Mouse (Mus musculus): ENCODE measurements around the gene Ddx58.
A peak's percentile ranks its signal among the peaks of the same experiment; 100 is the strongest.

Ddx58 gene

GRCm38 (mm10) chr4:40239409-40240271, at the start of gene Ddx58:
Gene Ddx58, minus strand, starts transcription at chr4:40239828.
- peak in 1 of 2 experiments; percentile 67 for DNase-seq (ENCODE audit: low spot score in 2 of 2)

- no peak for DNase-seq (ENCODE audit: low spot score in 2 of 2)
Observed at GRCm38 (mm10) chr4:40289046-40289445, 49.4 kb upstream of the Ddx58 start.

DNA sequence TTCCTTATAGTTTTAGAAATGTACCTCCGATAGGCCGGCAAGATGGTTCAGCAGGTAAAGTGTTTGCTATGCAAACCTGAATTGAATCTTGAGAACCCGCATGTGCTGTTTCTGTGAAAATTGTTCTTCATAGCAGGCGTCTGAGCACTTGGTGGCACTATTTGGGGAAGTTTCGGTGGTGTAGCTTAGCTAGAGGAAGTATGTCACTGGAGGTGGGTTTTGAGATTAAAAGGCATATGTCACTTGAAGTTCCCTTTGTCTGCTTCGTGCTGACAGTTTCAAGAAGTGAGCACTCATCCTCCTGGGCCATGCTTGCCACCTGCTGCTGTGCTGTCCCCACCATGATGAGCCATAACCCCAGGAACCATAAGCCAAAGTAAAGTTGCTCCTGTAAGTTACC, 47.8 kb upstream of the Ddx58 start:
- DNase-seq (ENCODE audit: low spot score in 2 of 2) = no peak

DNA sequence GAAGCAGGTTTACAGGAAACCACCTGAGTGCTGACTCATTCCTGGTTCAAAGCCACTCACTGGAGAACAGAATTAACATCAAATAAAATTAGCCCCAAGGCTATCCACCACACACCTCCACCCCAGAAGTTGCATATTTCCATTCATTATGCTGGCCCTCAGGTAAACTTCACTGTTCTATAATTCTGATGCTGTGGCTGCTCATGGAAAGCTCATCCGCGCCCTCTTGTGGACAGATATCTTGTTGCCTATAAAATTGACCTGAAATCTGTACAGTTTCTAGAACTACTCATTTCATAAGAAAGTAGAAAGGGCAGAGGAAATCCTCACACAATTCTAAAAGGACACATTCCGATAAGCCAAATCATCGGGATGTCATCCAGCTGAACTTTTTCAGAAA, 46.0 kb upstream of the Ddx58 start:
- peak; percentile 63 to 85 for DNase-seq (ENCODE audit: low spot score in 2 of 2)

- peak; percentile 95 to 99 for DNase-seq (ENCODE audit: low spot score in 2 of 2)
Observed at GRCm38 (mm10) chr4:40279276-40279900, 39.8 kb upstream of the Ddx58 start, which contains the start of gene Ndufb6. Gene Ndufb6, minus strand, starts transcription at chr4:40279421.

DNA sequence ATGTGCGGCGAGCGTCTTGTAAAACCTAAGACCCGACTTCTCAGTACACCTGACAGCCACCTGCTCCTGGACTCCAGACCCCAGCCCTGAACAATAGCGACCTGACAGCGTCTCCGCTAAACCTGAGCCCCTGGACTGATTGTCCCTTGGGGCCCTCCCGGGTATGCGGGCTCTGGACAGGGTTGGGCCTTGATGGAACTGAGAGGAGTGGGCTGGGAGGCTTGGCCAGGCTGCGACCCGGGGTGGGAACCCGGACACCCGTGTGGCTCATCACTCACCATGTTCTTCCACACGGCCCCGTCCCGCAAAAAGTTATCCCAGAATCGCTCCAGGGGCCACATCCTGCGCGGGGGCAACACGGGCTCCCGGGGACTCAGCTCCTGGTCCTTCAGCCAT, 39.2 kb upstream of the Ddx58 start:
- no peak for DNase-seq (ENCODE audit: low spot score in 2 of 2)

DNA sequence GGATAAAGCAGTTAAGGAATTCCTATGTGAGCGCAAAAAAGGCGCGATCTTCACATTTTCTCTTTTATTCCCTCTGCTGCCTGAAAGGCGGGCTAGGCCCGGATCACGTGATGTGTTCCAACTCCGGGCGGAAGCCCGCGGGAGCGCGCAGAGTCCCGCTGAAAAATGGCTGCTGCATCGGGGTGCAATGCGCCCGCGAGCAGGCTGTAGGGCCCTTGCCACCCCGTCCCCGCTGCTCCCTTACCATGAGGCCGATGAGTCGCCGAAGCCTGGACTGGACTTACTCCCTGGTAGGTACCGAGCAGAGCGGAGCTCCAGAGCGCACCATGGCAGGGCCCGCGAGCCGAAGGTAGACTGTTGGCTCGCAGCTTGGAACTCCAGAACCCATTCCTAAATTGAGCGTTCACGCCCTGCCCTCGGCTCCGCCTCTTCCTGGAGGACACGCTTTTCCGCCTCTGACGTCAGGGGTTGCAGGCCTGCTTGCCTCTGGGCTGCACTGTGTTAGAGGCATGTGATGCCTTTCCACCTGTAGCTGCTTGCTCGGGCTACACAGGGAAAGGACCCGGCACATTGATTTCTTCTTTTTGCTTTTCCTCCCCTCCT, 29.9 kb upstream of the Ddx58 start, which contains the start of the genes Smim27 and Topors:
Gene Smim27, plus strand, starts transcription at position 150 of the 603 bp plus-strand sequence.
Gene Topors, minus strand, starts transcription at position 421 of the 603 bp plus-strand sequence.
- DNase-seq (ENCODE audit: low spot score in 2 of 2) = peak; percentile 87 to 92

- DNase-seq (ENCODE audit: low spot score in 2 of 2) = peak in 1 of 2 experiments; percentile 76
Observed at GRCm38 (mm10) chr4:40268835-40269234, 29.2 kb upstream of the Ddx58 start.

DNA sequence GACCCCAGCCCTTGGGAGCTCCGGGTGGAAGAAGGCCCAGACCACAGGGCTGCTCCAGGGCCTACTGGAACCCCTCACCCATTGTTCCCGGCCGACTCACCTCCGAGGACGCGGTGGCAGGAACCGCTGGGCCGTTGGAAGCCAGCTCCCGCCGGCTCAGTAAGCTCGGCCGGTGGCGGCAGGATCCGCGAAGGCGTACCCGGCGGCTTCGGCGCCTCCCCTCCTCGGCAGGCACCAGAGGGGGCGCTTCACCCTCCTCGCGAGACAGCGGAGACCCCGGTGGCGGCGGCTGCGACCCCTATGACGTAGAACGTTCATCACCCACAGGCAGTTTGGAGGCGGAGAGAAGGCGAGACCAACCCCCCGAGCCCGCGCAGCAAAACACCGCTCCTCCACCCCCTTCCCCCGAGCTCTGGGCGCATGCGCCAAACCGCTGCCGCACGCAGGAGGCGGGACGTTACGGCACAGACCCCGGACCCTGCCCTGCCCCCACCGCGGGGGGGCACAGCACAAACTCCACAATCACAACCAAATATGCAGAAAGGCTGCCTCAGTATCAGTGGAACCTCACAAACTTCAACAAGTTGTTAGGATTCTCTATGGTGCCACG, 28.7 kb upstream of the Ddx58 start:
- DNase-seq (ENCODE audit: low spot score in 2 of 2) = peak; percentile 87 to 95

DNA sequence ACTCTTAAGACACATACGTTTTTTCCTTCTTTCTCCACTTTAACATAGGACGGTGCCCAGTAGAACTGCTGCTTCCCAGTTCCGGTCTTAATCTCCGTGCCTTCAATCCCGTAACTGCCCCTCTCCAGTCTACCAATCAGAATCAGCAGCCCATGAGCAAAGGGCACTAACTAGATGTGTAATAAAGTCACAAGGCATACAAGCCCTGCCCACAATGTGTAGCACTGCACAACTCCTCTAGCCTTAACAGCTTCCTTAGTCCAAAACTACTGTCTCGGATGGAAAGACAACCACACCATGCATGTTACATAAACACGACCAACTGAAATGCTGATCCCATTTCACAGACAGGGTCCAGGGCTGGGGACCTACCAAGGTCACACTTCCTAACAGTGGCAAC, 28.1 kb upstream of the Ddx58 start:
- DNase-seq (ENCODE audit: low spot score in 2 of 2) = no peak

DNA sequence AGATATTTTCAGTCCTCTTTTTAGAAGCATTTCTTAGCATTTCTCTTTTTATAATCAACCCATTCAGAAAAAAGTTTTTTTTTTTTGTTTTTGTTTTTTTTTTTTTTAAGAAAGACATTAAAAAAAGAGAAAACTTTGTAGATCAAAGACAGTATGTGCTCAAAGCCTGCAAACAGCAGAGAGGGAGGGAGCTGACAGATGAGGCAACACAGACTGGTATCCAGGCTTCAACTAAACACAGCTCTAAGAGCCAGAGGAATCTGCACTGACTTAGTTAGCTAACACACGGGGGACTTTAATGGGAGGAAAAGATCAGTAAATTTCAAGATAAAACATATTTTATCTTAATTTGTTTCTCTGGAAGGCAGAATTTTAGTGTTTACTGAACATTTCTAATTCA, 24.7 kb upstream of the Ddx58 start:
- DNase-seq (ENCODE audit: low spot score in 2 of 2) = no peak

DNA sequence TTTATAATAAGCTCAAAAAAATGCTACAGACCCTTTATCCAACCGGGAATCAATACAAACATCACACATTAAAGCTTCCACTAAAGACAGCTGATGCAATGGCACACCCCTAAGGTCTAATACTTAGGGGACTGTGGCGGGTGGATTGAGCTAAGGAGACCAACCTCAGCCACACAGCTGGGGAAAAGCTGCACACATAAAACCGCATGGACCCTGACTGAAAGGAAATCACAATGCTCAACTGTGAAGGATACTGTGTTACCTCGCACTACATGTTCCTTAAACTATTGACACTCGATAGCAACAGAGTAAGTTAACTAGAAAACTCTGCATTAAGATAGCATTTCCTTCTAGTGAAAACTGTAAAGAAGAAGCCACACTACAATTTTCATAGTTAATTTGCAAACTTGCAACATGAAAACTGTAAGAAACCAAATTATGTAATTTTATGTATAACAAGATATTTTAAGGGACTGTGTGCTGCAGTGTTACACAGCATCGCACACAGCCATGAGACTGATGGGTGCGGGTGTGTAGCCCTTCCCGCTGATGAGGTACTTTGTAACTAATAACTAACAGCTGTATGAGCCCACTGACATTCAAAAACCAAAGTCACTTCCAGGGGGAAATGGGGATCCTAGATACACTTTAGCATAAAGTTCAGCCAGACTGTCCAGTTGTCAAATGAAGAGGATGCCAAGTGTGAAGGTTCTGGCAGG, 14.9 kb upstream of the Ddx58 start:
- DNase-seq (ENCODE audit: low spot score in 2 of 2) = no peak

GRCm38 (mm10) chr4:40253766-40254165, 14.1 kb upstream of the Ddx58 start:
- no peak for DNase-seq (ENCODE audit: low spot score in 2 of 2)

- no peak for DNase-seq (ENCODE audit: low spot score in 2 of 2)
Observed at GRCm38 (mm10) chr4:40250984-40251383, 11.4 kb upstream of the Ddx58 start.

DNA sequence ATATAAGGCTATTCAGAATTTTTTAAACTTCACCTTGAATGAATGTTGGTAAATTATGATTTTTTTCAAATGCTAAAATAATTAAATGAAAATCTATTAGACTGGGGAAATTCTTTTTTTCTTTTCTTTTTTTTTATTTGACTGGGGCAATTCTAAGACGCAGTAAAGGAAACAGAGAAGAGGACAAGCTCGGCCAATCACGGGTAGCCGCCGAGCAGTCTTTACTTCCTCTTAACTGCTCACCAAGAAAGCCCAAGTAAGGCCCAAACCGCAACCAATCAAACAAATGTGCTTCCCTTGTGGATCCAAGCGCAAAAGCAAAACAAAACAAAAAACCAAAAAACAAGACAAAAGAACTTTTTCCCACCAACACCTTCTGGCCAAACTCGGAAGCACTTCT, 4.4 kb upstream of the Ddx58 start:
- no peak for DNase-seq (ENCODE audit: low spot score in 2 of 2)

DNA sequence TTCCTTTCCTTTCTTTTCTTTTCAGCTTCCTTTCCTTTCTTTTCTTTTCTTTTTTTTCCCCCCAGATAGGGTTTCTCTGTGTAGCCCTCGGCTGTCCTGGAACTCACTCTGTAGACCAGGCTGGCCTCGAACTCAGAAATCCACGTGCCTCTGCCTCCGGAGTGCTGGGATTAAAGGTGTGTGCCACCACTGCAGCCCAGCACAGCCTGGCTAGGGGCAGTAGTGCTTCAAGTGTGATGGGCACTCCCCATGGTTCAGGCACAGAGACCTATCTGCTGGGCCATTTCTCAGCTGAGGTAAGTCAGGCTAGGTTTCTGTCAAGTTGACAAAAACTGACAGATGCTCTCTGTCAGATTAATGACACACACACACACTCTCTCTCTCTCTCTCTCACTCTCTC, 3.4 kb upstream of the Ddx58 start:
- DNase-seq (ENCODE audit: low spot score in 2 of 2) = no peak

GRCm38 (mm10) chr4:40241928-40242327, 2.3 kb upstream of the Ddx58 start:
- DNase-seq (ENCODE audit: low spot score in 2 of 2) = no peak

DNA sequence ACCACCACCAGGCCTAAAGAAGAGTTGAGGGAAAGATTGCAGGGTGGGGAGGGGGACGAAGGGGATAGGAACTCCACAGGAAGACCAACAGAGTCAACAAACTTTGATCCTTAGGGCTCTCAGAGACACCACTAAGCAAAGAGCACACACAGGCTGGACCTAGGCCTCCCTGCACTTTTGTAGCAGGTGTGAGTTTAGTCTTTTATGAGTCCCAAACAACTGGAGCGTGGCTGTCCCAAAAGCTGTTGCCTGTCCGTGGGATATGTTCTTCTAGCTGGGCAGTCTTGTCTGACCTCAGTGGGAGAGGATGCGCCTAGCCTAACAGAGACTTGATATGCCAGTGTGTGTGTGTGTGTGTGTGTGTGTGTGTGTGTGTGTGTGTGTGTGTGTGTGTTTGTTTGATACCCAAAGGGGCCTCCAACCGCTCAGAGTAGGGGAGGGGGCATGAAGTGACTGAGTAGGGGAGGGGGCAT, 680 bp upstream of the Ddx58 start:
- DNase-seq (ENCODE audit: low spot score in 2 of 2) = no peak

- peak; percentile 29 to 66 for DNase-seq (ENCODE audit: low spot score in 2 of 2)
Observed at GRCm38 (mm10) chr4:40238483-40239408, 882 bp downstream of the Ddx58 start.

- DNase-seq (ENCODE audit: low spot score in 2 of 2) = no peak
Observed at GRCm38 (mm10) chr4:40236829-40237228, 2.8 kb downstream of the Ddx58 start.
